Comparison of ENCODE assay signal across 25 mouse cellular contexts in genomic region chr6:33890926-33891325, GRCm38 (mm10).
"Had no signal": no experiment of that assay in that cellular context is flagged by ENCODE, and none has a peak within 500 bp of the region (broad histone marks: within the 10 kb centered on the region; RNA-seq: fewer than 3 reads in every experiment).

No protein-coding gene starts in this region.

- H3K9ac ChIP-seq: limb, embryonic 13.5 days; liver, embryonic 12.5 days; liver, embryonic 15.5 days; lung, embryonic 15.5 days; midbrain, embryonic 15.5 days; neural tube, embryonic 12.5 days; neural tube, embryonic 15.5 days had no signal

- H3K4me1 ChIP-seq: limb, embryonic 10.5 days; limb, embryonic 13.5 days; liver, embryonic 12.5 days; liver, embryonic 15.5 days; midbrain, embryonic 10.5 days; midbrain, embryonic 15.5 days; neural tube, embryonic 12.5 days; neural tube, embryonic 15.5 days had no signal

- H3K27ac ChIP-seq: kidney, postnatal 0 days; layer of hippocampus, adult 2 months; limb, embryonic 10.5 days; limb, embryonic 13.5 days; liver, embryonic 12.5 days; liver, embryonic 15.5 days; lung, embryonic 15.5 days; midbrain, embryonic 10.5 days; midbrain, embryonic 15.5 days; neural tube, embryonic 12.5 days; neural tube, embryonic 15.5 days; stomach, postnatal 0 days had no signal

- ATAC-seq: liver, embryonic 12.5 days; midbrain, embryonic 15.5 days had no signal

- H3K4me3 ChIP-seq: layer of hippocampus, adult 2 months; limb, embryonic 10.5 days; limb, embryonic 13.5 days; liver, embryonic 12.5 days; liver, embryonic 15.5 days; lung, embryonic 15.5 days; megakaryocyte, embryonic 14.5 days; midbrain, embryonic 10.5 days; midbrain, embryonic 15.5 days; neural tube, embryonic 12.5 days; neural tube, embryonic 15.5 days had no signal

- H3K36me3 ChIP-seq: limb, embryonic 10.5 days; limb, embryonic 13.5 days; liver, embryonic 12.5 days; liver, embryonic 15.5 days; lung, embryonic 15.5 days; midbrain, embryonic 10.5 days; midbrain, embryonic 15.5 days; neural tube, embryonic 12.5 days; neural tube, embryonic 15.5 days had no signal

- H3K27me3 ChIP-seq: limb, embryonic 13.5 days; liver, embryonic 12.5 days; liver, embryonic 15.5 days; lung, embryonic 15.5 days; megakaryocyte, embryonic 14.5 days; midbrain, embryonic 15.5 days; neural tube, embryonic 12.5 days; neural tube, embryonic 15.5 days had no signal

- H3K4me2 ChIP-seq: limb, embryonic 13.5 days; liver, embryonic 12.5 days; liver, embryonic 15.5 days; lung, embryonic 15.5 days; midbrain, embryonic 15.5 days; neural tube, embryonic 12.5 days; neural tube, embryonic 15.5 days had no signal

- DNase-seq: kidney, postnatal 25 days; layer of hippocampus, adult 9-11 months; liver; lung, adult 18-20 months; lung, postnatal 10 days; lung, postnatal 36 days; right cerebral cortex, adult 18-20 months; right cerebral cortex, postnatal 14 days; right cerebral cortex, postnatal 4 days; thymus, adult 2 months; thymus, postnatal 14 days; thymus, postnatal 4 days had no signal

- H3K9me3 ChIP-seq: limb, embryonic 10.5 days; limb, embryonic 13.5 days; liver, embryonic 12.5 days; liver, embryonic 15.5 days; lung, embryonic 15.5 days; megakaryocyte, embryonic 14.5 days; midbrain, embryonic 10.5 days; midbrain, embryonic 15.5 days; neural tube, embryonic 12.5 days; neural tube, embryonic 15.5 days had no signal
